Mouse (Mus musculus) neural tube, embryonic 12.5 days (tissue): ENCODE data around the gene Hipk2. TPM values are rescaled to one million over a fixed set of nuclear protein-coding genes. Genes with fewer than 3 reads are reported as not detected.
A peak's percentile ranks its signal among the peaks of the same experiment; 100 is the strongest.

Experiments used
- ATAC-seq: fragments of 200-750 bp; cut with Nextera tagmentation; 2 replicates; pipeline ENCODE4 v1.8.0; 2017; ENCODE audit warnings: low read depth, mild to moderate bottlenecking, moderate TSS enrichment, moderate library complexity; ENCODE audit not compliant: low FRiP score
- H3K27ac ChIP-seq: fragments of 300-500 bp; sonication (generic); 2 replicates; pipeline ENCODE4 v1.5.1; 2016
- H3K27me3 ChIP-seq: fragments of 300-500 bp; sonication (generic); replicated peaks from 2 replicates; pipeline ENCODE4 v1.6.1; 2016; ENCODE audit warnings: mild to moderate bottlenecking
- H3K36me3 ChIP-seq: fragments of 300-500 bp; sonication (generic); 2 replicates; pipeline ENCODE4 v1.6.1; 2016; ENCODE audit warnings: mild to moderate bottlenecking
- H3K4me1 ChIP-seq: fragments of 300-500 bp; sonication (generic); 2 replicates; pipeline ENCODE4 v1.6.1; 2016
- H3K4me2 ChIP-seq: fragments of 300-500 bp; sonication (generic); replicated peaks from 2 replicates; pipeline ENCODE4 v1.6.1; 2016; ENCODE audit warnings: mild to moderate bottlenecking
- H3K4me3 ChIP-seq: fragments of 300-500 bp; sonication (generic); 2 replicates; pipeline ENCODE4 v1.5.1; 2016
- H3K9ac ChIP-seq: fragments of 300-500 bp; sonication (generic); 2 replicates; pipeline ENCODE4 v1.6.1; 2016; ENCODE audit warnings: mild to moderate bottlenecking
- H3K9me3 ChIP-seq: fragments of 300-500 bp; sonication (generic); 2 replicates; pipeline ENCODE4 v1.6.1; 2016; ENCODE audit warnings: mild to moderate bottlenecking
- WGBS: fragments of 180-500 bp; shearing (Covaris S2); methylation state at CpG from one replicate; pipeline ENCODE4 v1.1.7; 2016; 5-methylcytosine and 5-hydroxymethylcytosine counted together
- polyA plus RNA-seq: library from polyadenylated mRNA; unstranded; fragments of >200 nt; fragmentation: Nextera tagmentation; extraction: Ambion mirVana; gene quantifications from 2 replicates; pipeline ENCODE4 v1.2.1, GENCODE M21; 2016

The Hipk2 gene
- polyA plus RNA-seq, 1 experiment from 2014 or later = 32.7 TPM

GRCm38 (mm10) chr6:38874565-38875257 lies 1.3 kb downstream of the Hipk2 start:
- peak overlapping the region; percentile 100 for H3K9ac ChIP-seq
- H3K4me2 ChIP-seq = peak overlapping the region; percentile 67
- H3K9me3 ChIP-seq = no peaks in the 10 kb centered on the region
- peak overlapping the region; percentile 99 for H3K4me3 ChIP-seq
- peak overlapping the region; percentile 91 for H3K27ac ChIP-seq
- ATAC-seq = no peak
- under 1% methylated on average over 23 of the region's 23 CpGs for WGBS
- peaks cover 6% of the 10 kb centered on the region; the same call in 1 of the 2 replicates for H3K36me3 ChIP-seq
- H3K4me1 ChIP-seq = peaks cover 37% of the 10 kb centered on the region
- no peaks in the 10 kb centered on the region; the same call in 1 of the 2 replicates for H3K27me3 ChIP-seq

- Histone ChIP-seq H3K27ac (no peak overlapping the region), H3K4me2 (peak overlapping the region; percentile 67), H3K9me3 (no peaks in the 10 kb centered on the region), H3K4me3 (peak overlapping the region; percentile 99), H3K9ac (peak overlapping the region; percentile 100), H3K36me3 (peaks cover 6% of the 10 kb centered on the region; the same call in 1 of the 2 replicates), H3K4me1 (peaks cover 37% of the 10 kb centered on the region), H3K27me3 (no peaks in the 10 kb centered on the region; the same call in 1 of the 2 replicates)
- 0 out of 2 replicates have a peak, but pooled peaks have one; percentile 11 for ATAC-seq
- 7% methylated on average over 8 of the region's 8 CpGs for whole genome bisulfite sequencing
These were observed 1.9 kb downstream of the Hipk2 start for GRCm38 (mm10) chr6:38874035-38874434.

GRCm38 (mm10) chr6:38873316-38873715 lies 2.6 kb downstream of the Hipk2 start:
- no peak for ATAC-seq
- Histone ChIP-seq H3K4me3 (peak overlapping the region; percentile 99; the same call in 1 of the 2 replicates), H3K9ac (peak overlapping the region; percentile 100; the same call in 1 of the 2 replicates), H3K27ac (no peak overlapping the region), H3K4me1 (peaks cover 37% of the 10 kb centered on the region), H3K4me2 (peak overlapping the region; percentile 67), H3K36me3 (peaks cover 6% of the 10 kb centered on the region; the same call in 1 of the 2 replicates), H3K27me3 (no peaks in the 10 kb centered on the region), H3K9me3 (no peaks in the 10 kb centered on the region)
- 68% methylated on average over 1 of the region's 1 CpGs for WGBS

GRCm38 (mm10) chr6:38871051-38871450 lies 4.9 kb downstream of the Hipk2 start:
- Histone ChIP-seq H3K27me3 (no peaks in the 10 kb centered on the region), H3K4me1 (peaks cover 53% of the 10 kb centered on the region), H3K4me3 (no peak overlapping the region), H3K27ac (no peak overlapping the region), H3K9me3 (no peaks in the 10 kb centered on the region), H3K9ac (no peak overlapping the region), H3K4me2 (peak overlapping the region; percentile 35), H3K36me3 (peaks cover 6% of the 10 kb centered on the region; the same call in 1 of the 2 replicates)
- 12% methylated on average over 7 of the region's 7 CpGs for WGBS
- no peak for ATAC-seq

GRCm38 (mm10) chr6:38870070-38870469 lies 5.9 kb downstream of the Hipk2 start:
- Histone ChIP-seq H3K4me3 (no peak overlapping the region), H3K27ac (no peak overlapping the region), H3K9ac (no peak overlapping the region), H3K27me3 (no peaks in the 10 kb centered on the region), H3K36me3 (peaks cover 6% of the 10 kb centered on the region; the same call in 1 of the 2 replicates), H3K4me2 (no peak overlapping the region), H3K4me1 (peaks cover 56% of the 10 kb centered on the region), H3K9me3 (no peaks in the 10 kb centered on the region)
- ATAC-seq = no peak
- WGBS = 9% methylated on average over 2 of the region's 2 CpGs

- Histone ChIP-seq H3K27ac (no peak overlapping the region), H3K9me3 (no peaks in the 10 kb centered on the region), H3K27me3 (no peaks in the 10 kb centered on the region), H3K4me3 (no peak overlapping the region), H3K36me3 (peaks cover 6% of the 10 kb centered on the region; the same call in 1 of the 2 replicates), H3K4me1 (peaks cover 59% of the 10 kb centered on the region), H3K9ac (no peak overlapping the region), H3K4me2 (no peak overlapping the region)
- 94% methylated on average over 1 of the region's 1 CpGs for WGBS
- no peak for ATAC-seq
These were observed 7.0 kb downstream of the Hipk2 start for GRCm38 (mm10) chr6:38868974-38869373.

GRCm38 (mm10) chr6:38867291-38867690 lies 8.7 kb downstream of the Hipk2 start:
- no peak overlapping the region for H3K4me2 ChIP-seq
- H3K36me3 ChIP-seq = peaks cover 6% of the 10 kb centered on the region; the same call in 1 of the 2 replicates
- peaks cover 43% of the 10 kb centered on the region for H3K4me1 ChIP-seq
- ATAC-seq = no peak
- no peak overlapping the region for H3K4me3 ChIP-seq
- WGBS = 63% methylated on average over 1 of the region's 1 CpGs
- H3K27me3 ChIP-seq = no peaks in the 10 kb centered on the region
- no peak overlapping the region for H3K9ac ChIP-seq
- H3K27ac ChIP-seq = no peak overlapping the region
- no peaks in the 10 kb centered on the region for H3K9me3 ChIP-seq

- no peaks in the 10 kb centered on the region for H3K27me3 ChIP-seq
- WGBS = 71% methylated on average over 2 of the region's 2 CpGs
- no peak overlapping the region for H3K9ac ChIP-seq
- no peaks in the 10 kb centered on the region for H3K9me3 ChIP-seq
- no peak for ATAC-seq
- no peak overlapping the region for H3K27ac ChIP-seq
- no peak overlapping the region for H3K4me2 ChIP-seq
- peaks cover 6% of the 10 kb centered on the region; the same call in 1 of the 2 replicates for H3K36me3 ChIP-seq
- peaks cover 37% of the 10 kb centered on the region for H3K4me1 ChIP-seq
- H3K4me3 ChIP-seq = no peak overlapping the region
These were observed 9.2 kb downstream of the Hipk2 start for GRCm38 (mm10) chr6:38866761-38867160.

- Histone ChIP-seq H3K4me3 (no peak overlapping the region), H3K36me3 (peaks cover 6% of the 10 kb centered on the region; the same call in 1 of the 2 replicates), H3K9ac (no peak overlapping the region), H3K27ac (no peak overlapping the region), H3K4me2 (no peak overlapping the region), H3K27me3 (no peaks in the 10 kb centered on the region), H3K9me3 (no peaks in the 10 kb centered on the region), H3K4me1 (peaks cover 33% of the 10 kb centered on the region)
- ATAC-seq = no peak
- 89% methylated on average over 1 of the region's 1 CpGs for WGBS
These were observed 9.6 kb downstream of the Hipk2 start for GRCm38 (mm10) chr6:38866357-38866756.

GRCm38 (mm10) chr6:38865805-38866204 lies 10.2 kb downstream of the Hipk2 start:
- Histone ChIP-seq H3K4me2 (no peak overlapping the region), H3K9me3 (no peaks in the 10 kb centered on the region), H3K27ac (no peak overlapping the region), H3K27me3 (no peaks in the 10 kb centered on the region), H3K9ac (no peak overlapping the region), H3K4me3 (no peak overlapping the region), H3K36me3 (peaks cover 6% of the 10 kb centered on the region; the same call in 1 of the 2 replicates), H3K4me1 (peaks cover 30% of the 10 kb centered on the region)
- no peak for ATAC-seq

- H3K4me1 ChIP-seq = peaks cover 22% of the 10 kb centered on the region
- WGBS = 78% methylated on average over 3 of the region's 3 CpGs
- no peak overlapping the region for H3K9ac ChIP-seq
- H3K4me2 ChIP-seq = no peak overlapping the region
- H3K27me3 ChIP-seq = no peaks in the 10 kb centered on the region
- no peak overlapping the region for H3K4me3 ChIP-seq
- H3K9me3 ChIP-seq = no peaks in the 10 kb centered on the region
- no peaks in the 10 kb centered on the region for H3K36me3 ChIP-seq
- ATAC-seq = no peak
- H3K27ac ChIP-seq = no peak overlapping the region
These were observed 12.4 kb downstream of the Hipk2 start for GRCm38 (mm10) chr6:38863595-38863994.

GRCm38 (mm10) chr6:38860301-38860700 lies 15.7 kb downstream of the Hipk2 start:
- H3K9ac ChIP-seq = no peak overlapping the region
- no peaks in the 10 kb centered on the region for H3K27me3 ChIP-seq
- 97% methylated on average over 2 of the region's 2 CpGs for WGBS
- H3K36me3 ChIP-seq = no peaks in the 10 kb centered on the region
- 0 out of 2 replicates have a peak, but pooled peaks cover 3% of the 10 kb centered on the region for H3K4me1 ChIP-seq
- H3K4me3 ChIP-seq = no peak overlapping the region
- no peak overlapping the region for H3K4me2 ChIP-seq
- no peak overlapping the region for H3K27ac ChIP-seq
- no peaks in the 10 kb centered on the region for H3K9me3 ChIP-seq
- ATAC-seq = no peak
